Mouse (Mus musculus) kidney, postnatal 14 days (tissue): ENCODE results near the gene Fhad1.
A peak's percentile ranks its signal among the peaks of the same experiment; 100 is the strongest.

Experiments
- DNase-seq: peaks from one replicate; pipeline ENCODE4 v3.0.0; 2022; ENCODE audit warnings: mixed read lengths

Gene Fhad1

GRCm38 (mm10) chr4:141976163-141976562 is 38.7 kb downstream of the Fhad1 start:
- peak; percentile 39 for DNase-seq

- DNase-seq = no peak
Observed at GRCm38 (mm10) chr4:141964575-141964974, 50.3 kb downstream of the Fhad1 start.

- DNase-seq = no peak
Observed at GRCm38 (mm10) chr4:141963907-141964306, 51.0 kb downstream of the Fhad1 start.

- peak; percentile 54 for DNase-seq
Observed at GRCm38 (mm10) chr4:141962811-141963685, 51.8 kb downstream of the Fhad1 start.

- no peak for DNase-seq
Observed at GRCm38 (mm10) chr4:141960037-141960436, 54.8 kb downstream of the Fhad1 start.

GRCm38 (mm10) chr4:141959615-141960014 is 55.3 kb downstream of the Fhad1 start:
- DNase-seq = no peak

- peak; percentile 16 for DNase-seq
Observed at GRCm38 (mm10) chr4:141958614-141959375, 56.1 kb downstream of the Fhad1 start.

GRCm38 (mm10) chr4:141958188-141958587 is 56.7 kb downstream of the Fhad1 start:
- DNase-seq = peak; percentile 81

- DNase-seq = peak; percentile 24
Observed at GRCm38 (mm10) chr4:141957740-141958139, 57.1 kb downstream of the Fhad1 start.

- peak; percentile 18 for DNase-seq
Observed at GRCm38 (mm10) chr4:141956931-141957330, 58.0 kb downstream of the Fhad1 start.

GRCm38 (mm10) chr4:141954770-141955720 is 59.8 kb downstream of the Fhad1 start:
- no peak for DNase-seq

GRCm38 (mm10) chr4:141953859-141954258 is 61.0 kb downstream of the Fhad1 start:
- DNase-seq = no peak

- no peak for DNase-seq
Observed at GRCm38 (mm10) chr4:141953291-141953690, 61.6 kb downstream of the Fhad1 start.

- DNase-seq = no peak
Observed at GRCm38 (mm10) chr4:141952824-141953223, 62.1 kb downstream of the Fhad1 start.

- DNase-seq = peak; percentile 21
Observed at GRCm38 (mm10) chr4:141952114-141952513, 62.8 kb downstream of the Fhad1 start.

- no peak for DNase-seq
Observed at GRCm38 (mm10) chr4:141949436-141949835, 65.4 kb downstream of the Fhad1 start.

- DNase-seq = no peak
Observed at GRCm38 (mm10) chr4:141948822-141949221, 66.1 kb downstream of the Fhad1 start.

- DNase-seq = no peak
Observed at GRCm38 (mm10) chr4:141942403-141942802, 72.5 kb downstream of the Fhad1 start.

GRCm38 (mm10) chr4:141941289-141941688 is 73.6 kb downstream of the Fhad1 start:
- DNase-seq = no peak

GRCm38 (mm10) chr4:141938535-141938934 is 76.3 kb downstream of the Fhad1 start:
- no peak for DNase-seq

GRCm38 (mm10) chr4:141932785-141933574 is 81.9 kb downstream of the Fhad1 start:
- no peak for DNase-seq

GRCm38 (mm10) chr4:141931526-141931925 is 83.4 kb downstream of the Fhad1 start:
- DNase-seq = no peak
